Mouse (Mus musculus): ENCODE results near the gene Arap1. TPM values are rescaled to one million over a fixed set of nuclear protein-coding genes. Genes with fewer than 3 reads are reported as not detected.

Gene Arap1
- total and polyA plus RNA-seq, 2 experiments from 2014 or later, result 10.5 to 14.3 TPM

DNA sequence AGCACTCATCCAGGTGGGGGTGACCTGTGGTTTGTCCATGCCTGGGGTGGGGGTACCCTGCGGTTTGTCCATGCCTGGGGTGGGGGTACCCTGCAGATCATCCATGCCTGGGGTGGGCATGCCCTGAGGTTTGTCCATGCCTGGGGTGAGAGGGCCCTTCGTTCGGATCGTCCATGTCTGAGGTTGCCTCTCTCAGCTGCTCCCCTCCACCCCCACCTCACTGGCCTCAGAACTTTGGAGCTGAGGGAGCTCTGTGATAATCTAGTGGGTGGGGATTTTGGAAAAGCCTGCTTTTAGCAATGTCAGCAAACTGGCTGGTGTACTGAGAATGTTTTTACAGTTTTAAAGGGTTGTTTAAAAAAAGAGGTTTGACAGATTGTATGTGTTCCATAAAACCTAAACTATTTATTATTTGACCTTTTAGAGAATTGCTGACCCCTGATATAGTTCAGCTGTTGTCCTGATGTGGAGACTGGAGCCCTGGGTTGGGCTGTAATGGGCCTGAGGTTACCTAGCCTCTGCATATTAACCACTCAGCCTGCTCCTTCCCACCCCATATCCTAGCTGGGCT, 44.1 kb downstream of the Arap1 start:
- ATAC-seq, result no peak
- Histone ChIP-seq H3K4me1 (ENCODE audit: insufficient read depth) (no peaks in the 10 kb centered on the region), H3K4me2 (ENCODE audit: low read depth) (no peak overlapping the region), H3K27me3 (ENCODE audit: insufficient read depth, low read length) (no peaks in the 10 kb centered on the region), H3K36me3 (ENCODE audit: insufficient read depth) (no peaks in the 10 kb centered on the region), H3K9ac (no peak overlapping the region), H3K27ac (ENCODE audit: low read depth, low read length) (no peak overlapping the region), H3K4me3 (ENCODE audit: low read depth, low read length) (no peak overlapping the region), H3K9me3 (ENCODE audit: low read length) (no peaks in the 10 kb centered on the region)
- WGBS, result 85% methylated on average over 4 of the region's 4 CpGs
- no peak for TF ChIP-seq CTCF (IDR thresholded peaks at IDR 0.05; ENCODE audit: low read depth)
- no peak for DNase-seq

DNA sequence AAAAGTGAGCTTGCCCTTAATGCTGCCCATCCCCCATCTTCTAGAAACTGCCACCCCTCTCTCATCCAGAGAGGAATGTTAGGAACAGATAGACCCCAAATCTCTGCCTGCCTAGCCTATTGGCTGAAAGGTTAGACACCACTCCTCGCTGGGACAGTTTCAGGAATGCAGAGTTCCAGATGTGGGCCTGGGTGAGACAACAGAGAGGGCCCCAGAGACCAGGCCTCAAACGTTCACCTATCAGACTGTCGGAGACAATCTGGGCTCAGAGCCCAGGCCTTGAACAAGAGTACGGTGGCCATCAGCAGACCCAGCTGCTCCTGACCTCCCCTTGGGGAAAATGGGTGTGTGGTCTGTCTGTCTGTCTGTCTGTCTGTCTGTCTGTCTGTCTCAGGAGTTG, 45.1 kb downstream of the Arap1 start:
- Histone ChIP-seq H3K36me3 (ENCODE audit: insufficient read depth) (no peaks in the 10 kb centered on the region), H3K9me3 (ENCODE audit: low read length) (no peaks in the 10 kb centered on the region), H3K27me3 (ENCODE audit: insufficient read depth, low read length) (no peaks in the 10 kb centered on the region), H3K4me2 (ENCODE audit: low read depth) (no peak overlapping the region), H3K9ac (no peak overlapping the region), H3K4me1 (ENCODE audit: insufficient read depth) (no peaks in the 10 kb centered on the region), H3K4me3 (ENCODE audit: low read depth, low read length) (no peak overlapping the region), H3K27ac (ENCODE audit: low read depth, low read length) (no peak overlapping the region)
- ATAC-seq (no peak), DNase-seq (no peak)
- WGBS, result 62% methylated on average over 4 of the region's 4 CpGs
- no peak for TF ChIP-seq CTCF (IDR thresholded peaks at IDR 0.05; ENCODE audit: low read depth)

DNA sequence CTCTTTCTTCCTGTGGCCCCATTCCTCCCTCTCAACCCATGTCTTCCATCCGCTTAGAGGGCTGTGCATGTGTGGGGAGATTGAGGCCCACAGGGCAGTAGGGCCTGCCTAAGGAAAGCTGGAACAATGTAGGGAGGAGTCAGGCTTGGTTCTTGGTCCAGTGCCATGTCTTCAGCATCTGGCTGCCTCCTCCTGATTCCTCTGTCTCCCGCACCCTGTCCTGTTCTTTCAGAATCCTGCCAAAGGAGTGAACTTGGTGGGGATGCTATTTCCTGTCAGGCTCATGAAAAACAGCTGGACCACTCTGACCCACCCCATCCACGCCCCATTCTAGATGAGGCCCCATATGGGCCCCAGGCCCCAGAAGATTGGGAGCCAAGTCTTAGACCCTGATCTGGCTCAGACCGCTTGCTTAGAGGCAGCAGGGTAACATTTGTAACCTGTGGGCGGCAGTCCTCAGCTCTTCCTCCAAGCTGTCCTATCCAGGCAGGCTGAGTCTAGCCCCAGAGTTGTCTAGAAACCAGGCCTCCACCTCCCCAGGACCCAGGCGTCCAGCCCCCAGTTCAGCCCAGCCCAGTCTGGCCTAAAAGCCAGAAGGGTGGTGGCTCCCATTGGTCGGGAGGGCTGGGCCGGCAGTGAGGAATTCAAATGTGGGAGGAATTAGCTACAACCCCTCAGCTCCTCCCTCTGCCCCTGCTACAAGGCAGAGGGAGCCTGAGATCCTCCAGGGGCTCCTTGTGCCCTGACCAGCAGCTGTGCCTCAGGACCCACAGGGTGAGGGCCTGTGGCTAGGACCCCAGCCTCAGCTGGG, 46.0 kb downstream of the Arap1 start:
- no peaks in the 10 kb centered on the region for H3K4me1 ChIP-seq (ENCODE audit: insufficient read depth)
- no peak overlapping the region for H3K9ac ChIP-seq
- 47% methylated on average over 8 of the region's 8 CpGs for WGBS
- ATAC-seq, result peak; percentile 36
- H3K27ac ChIP-seq (ENCODE audit: low read depth, low read length), result no peak overlapping the region
- TF ChIP-seq CTCF (IDR thresholded peaks at IDR 0.05; ENCODE audit: low read depth), result no peak
- no peaks in the 10 kb centered on the region for H3K27me3 ChIP-seq (ENCODE audit: insufficient read depth, low read length)
- no peak overlapping the region for H3K4me2 ChIP-seq (ENCODE audit: low read depth)
- H3K4me3 ChIP-seq (ENCODE audit: low read depth, low read length), result no peak overlapping the region
- H3K36me3 ChIP-seq (ENCODE audit: insufficient read depth), result no peaks in the 10 kb centered on the region
- DNase-seq, result no peak
- H3K9me3 ChIP-seq (ENCODE audit: low read length), result no peaks in the 10 kb centered on the region

DNA sequence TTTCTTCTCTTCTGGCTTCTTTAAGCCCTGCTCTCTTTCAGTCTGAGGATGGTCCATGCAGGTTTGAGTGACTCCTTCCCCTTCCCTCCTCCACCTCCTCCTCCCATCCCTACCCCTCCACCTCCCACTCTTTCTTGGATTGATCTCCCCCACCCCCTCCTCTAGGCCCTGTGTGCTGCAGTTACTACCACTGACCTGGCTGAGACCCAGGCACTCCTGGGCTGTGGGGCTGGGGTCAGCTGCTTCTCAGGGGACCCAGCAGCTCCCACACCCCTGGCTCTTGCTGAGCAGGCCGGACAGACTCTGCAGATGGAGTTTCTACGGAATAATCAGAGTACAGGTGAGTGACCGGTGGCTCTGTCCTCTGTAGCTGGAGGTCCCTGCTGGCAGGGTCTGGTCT, 46.7 kb downstream of the Arap1 start:
- no peak overlapping the region for H3K27ac ChIP-seq (ENCODE audit: low read depth, low read length)
- no peaks in the 10 kb centered on the region for H3K9me3 ChIP-seq (ENCODE audit: low read length)
- no peaks in the 10 kb centered on the region for H3K27me3 ChIP-seq (ENCODE audit: insufficient read depth, low read length)
- TF ChIP-seq CTCF (IDR thresholded peaks at IDR 0.05; ENCODE audit: low read depth), result no peak
- no peaks in the 10 kb centered on the region for H3K36me3 ChIP-seq (ENCODE audit: insufficient read depth)
- 77% methylated on average over 3 of the region's 3 CpGs for WGBS
- no peak overlapping the region for H3K4me2 ChIP-seq (ENCODE audit: low read depth)
- DNase-seq (no peak), ATAC-seq (no peak)
- no peak overlapping the region for H3K4me3 ChIP-seq (ENCODE audit: low read depth, low read length)
- H3K4me1 ChIP-seq (ENCODE audit: insufficient read depth), result no peaks in the 10 kb centered on the region
- H3K9ac ChIP-seq, result no peak overlapping the region

DNA sequence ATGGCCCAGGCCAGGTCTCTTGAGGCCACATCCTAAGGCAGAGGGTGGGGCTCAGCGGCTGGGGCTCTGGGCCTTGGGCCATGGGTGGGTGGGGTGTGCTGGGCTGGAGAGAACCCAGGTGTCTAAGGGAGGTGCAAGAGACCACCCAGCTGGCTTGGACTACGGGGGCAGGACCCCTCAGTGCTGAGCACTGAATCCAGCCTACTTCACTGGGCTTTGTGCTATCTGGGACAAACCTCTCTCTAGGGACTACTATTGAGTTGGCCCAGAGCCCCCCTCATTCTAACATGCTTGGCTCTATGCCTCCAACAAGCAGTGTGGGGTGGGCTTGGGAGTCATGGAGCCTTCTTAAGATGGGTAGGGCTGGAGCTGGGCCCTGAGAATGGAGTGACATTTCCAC, 47.6 kb downstream of the Arap1 start:
- no peak overlapping the region for H3K4me2 ChIP-seq (ENCODE audit: low read depth)
- no peak overlapping the region for H3K4me3 ChIP-seq (ENCODE audit: low read depth, low read length)
- no peak for TF ChIP-seq CTCF (IDR thresholded peaks at IDR 0.05; ENCODE audit: low read depth)
- H3K27me3 ChIP-seq (ENCODE audit: insufficient read depth, low read length), result no peaks in the 10 kb centered on the region
- WGBS, result 70% methylated on average over 2 of the region's 2 CpGs
- no peaks in the 10 kb centered on the region for H3K36me3 ChIP-seq (ENCODE audit: insufficient read depth)
- H3K27ac ChIP-seq (ENCODE audit: low read depth, low read length), result no peak overlapping the region
- no peak overlapping the region for H3K9ac ChIP-seq
- ATAC-seq (peak; percentile 40; the same call in 1 of the 2 replicates), DNase-seq (no peak)
- H3K4me1 ChIP-seq (ENCODE audit: insufficient read depth), result no peaks in the 10 kb centered on the region
- no peaks in the 10 kb centered on the region for H3K9me3 ChIP-seq (ENCODE audit: low read length)

DNA sequence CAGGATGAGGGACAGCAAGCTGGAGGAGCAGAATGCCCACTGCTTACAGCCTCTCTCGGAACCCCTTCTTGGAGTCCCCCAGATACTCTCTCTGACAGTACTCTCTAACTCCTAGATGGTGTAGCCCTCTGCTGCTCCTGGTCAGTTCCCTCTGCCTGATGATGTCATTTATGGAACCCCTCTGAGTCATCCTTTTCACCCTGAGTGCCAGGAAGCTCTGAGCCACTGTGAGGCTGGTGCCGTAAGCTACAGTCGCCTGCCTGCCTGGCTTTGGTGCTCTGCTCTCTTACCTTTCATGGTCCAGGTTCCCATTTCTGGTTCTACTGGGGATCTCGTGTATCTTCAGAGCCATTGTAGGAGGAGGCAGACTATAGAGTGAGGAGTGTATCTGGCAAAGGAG, 49.3 kb downstream of the Arap1 start:
- Histone ChIP-seq H3K4me2 (ENCODE audit: low read depth) (no peak overlapping the region), H3K9ac (no peak overlapping the region), H3K9me3 (ENCODE audit: low read length) (no peaks in the 10 kb centered on the region), H3K36me3 (ENCODE audit: insufficient read depth) (no peaks in the 10 kb centered on the region), H3K27me3 (ENCODE audit: insufficient read depth, low read length) (no peaks in the 10 kb centered on the region), H3K4me1 (ENCODE audit: insufficient read depth) (no peaks in the 10 kb centered on the region), H3K27ac (ENCODE audit: low read depth, low read length) (no peak overlapping the region), H3K4me3 (ENCODE audit: low read depth, low read length) (no peak overlapping the region)
- no peak for TF ChIP-seq CTCF (IDR thresholded peaks at IDR 0.05; ENCODE audit: low read depth)
- WGBS, result 88% methylated on average over 4 of the region's 4 CpGs
- no peak for ATAC-seq
- no peak for DNase-seq

DNA sequence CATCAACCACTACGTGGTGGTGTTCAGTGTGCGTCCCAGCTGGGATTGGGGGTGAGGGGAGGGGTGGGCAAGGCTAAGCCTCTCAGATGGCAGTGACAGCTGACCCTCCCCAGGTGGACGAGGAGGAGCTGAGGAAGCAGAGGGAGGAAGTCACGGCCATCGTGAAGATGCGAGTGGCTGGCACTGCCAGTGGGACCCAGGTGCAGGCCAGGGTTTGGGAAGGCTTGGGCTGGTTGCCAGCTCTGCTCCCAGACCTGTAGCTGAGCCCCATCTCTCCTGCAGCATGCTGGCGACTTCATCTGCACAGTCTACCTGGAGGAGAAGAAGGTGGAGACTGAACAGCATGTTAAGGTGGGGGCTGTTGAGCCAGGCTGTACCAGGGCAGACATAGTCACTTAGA, 53.6 kb downstream of the Arap1 start:
- no peak for TF ChIP-seq CTCF (IDR thresholded peaks at IDR 0.05; ENCODE audit: low read depth)
- H3K36me3 ChIP-seq (ENCODE audit: insufficient read depth), result no peaks in the 10 kb centered on the region
- no peak overlapping the region for H3K4me3 ChIP-seq (ENCODE audit: low read depth, low read length)
- ATAC-seq (no peak), DNase-seq (no peak)
- no peaks in the 10 kb centered on the region for H3K27me3 ChIP-seq (ENCODE audit: insufficient read depth, low read length)
- no peaks in the 10 kb centered on the region for H3K4me1 ChIP-seq (ENCODE audit: insufficient read depth)
- H3K4me2 ChIP-seq (ENCODE audit: low read depth), result no peak overlapping the region
- 79% methylated on average over 7 of the region's 7 CpGs for WGBS
- no peak overlapping the region for H3K27ac ChIP-seq (ENCODE audit: low read depth, low read length)
- no peak overlapping the region for H3K9ac ChIP-seq
- H3K9me3 ChIP-seq (ENCODE audit: low read length), result no peaks in the 10 kb centered on the region
